Mouse (Mus musculus) lung, adult 2 months (tissue): ENCODE data around the gene Slc25a1.

Experiments used
- CTCF ChIP-seq: fragments of 200-500 bp; IDR thresholded peaks from 2 replicates; pipeline ENCODE4 v1.5.1; 2011; ENCODE audit warnings: mild to moderate bottlenecking, low read length, control low read depth; ENCODE audit not compliant: insufficient read depth
- POLR2A ChIP-seq: fragments of 200-500 bp; IDR thresholded peaks from 2 replicates; pipeline ENCODE4 v1.6.1; 2011; ENCODE audit warnings: low read depth, mild to moderate bottlenecking, control low read depth, low read length, borderline replicate concordance; ENCODE audit errors: extremely low read depth

- TF ChIP-seq CTCF: no peak
- TF ChIP-seq POLR2A: no peak
Observed at GRCm38 (mm10) chr16:17884116-17884515, 43.9 kb downstream of the Slc25a1 start.
